Mouse (Mus musculus): ENCODE data around the gene Adgrl2.

DNA sequence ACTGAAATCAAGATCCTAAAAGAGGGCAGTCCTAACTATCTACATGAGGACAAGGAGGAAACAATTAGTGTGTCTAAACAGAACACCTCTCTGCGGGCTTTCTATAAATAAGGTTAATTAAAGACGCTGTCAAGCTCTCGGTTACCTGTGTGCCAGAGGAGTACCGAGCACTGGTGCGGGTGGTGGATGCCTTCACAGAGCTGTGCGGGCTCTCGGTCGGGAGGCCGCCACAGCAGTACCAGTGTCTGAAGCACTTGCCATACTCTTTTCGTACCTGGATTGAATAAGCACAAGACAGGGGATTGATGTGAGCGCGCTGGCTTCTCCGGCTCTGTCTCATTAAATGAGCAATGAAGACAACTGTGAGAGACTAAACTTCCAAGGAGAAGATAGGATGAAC, 166.8 kb downstream of the Adgrl2 start:
- TF ChIP-seq CTCF (IDR thresholded peaks at IDR 0.05; ENCODE audit: borderline replicate concordance, control insufficient read depth, extremely low read depth, insufficient read depth, low read length, poor library complexity) = no peak
- no peak for TF ChIP-seq POLR2A (IDR thresholded peaks at IDR 0.05; ENCODE audit: control insufficient read depth, extremely low read depth, insufficient read depth, low read length, poor library complexity)

Data from thymus, adult 2 months (tissue).